Mouse (Mus musculus) MEL (cell line): ENCODE data around the gene Trim41. TPM values are rescaled to one million over a fixed set of nuclear protein-coding genes. Genes with fewer than 3 reads are reported as not detected.

ENCODE experiments used
- DNase-seq: peaks from one replicate; pipeline ENCODE4 v3.0.0; 2011; ENCODE audit warnings: low read depth, low spot score
- H3K27ac ChIP-seq: 2 replicates; pipeline ENCODE4 v1.5.1; 2012; ENCODE audit warnings: low read depth, mild to moderate bottlenecking, control low read depth, low read length, moderate library complexity; ENCODE audit not compliant: control insufficient read depth
- H3K27me3 ChIP-seq, 2 experiments: fragments of 150-350 bp in 1 of 2; sonication (generic) in 1 of 2; 2 replicates each; pipeline ENCODE4 v1.6.1; 2012; ENCODE audit warnings: low read length in 2 of 2, mild to moderate bottlenecking in 2 of 2, improper control_type of control experiment in 1 of 2, moderate library complexity in 1 of 2; ENCODE audit not compliant: insufficient read depth in 2 of 2, control insufficient read depth in 1 of 2
- H3K36me3 ChIP-seq, 2 experiments: 2 replicates each; pipeline ENCODE4 v1.6.1; 2012 to 2014; ENCODE audit warnings: low read length in 2 of 2, improper control_type of control experiment in 1 of 2, inconsistent platforms in 1 of 2, mild to moderate bottlenecking in 1 of 2; ENCODE audit not compliant: insufficient read depth in 2 of 2, control insufficient read depth in 1 of 2
- H3K4me1 ChIP-seq, 2 experiments: fragments of 150-350 bp in 1 of 2; sonication (generic) in 1 of 2; 2 replicates each; pipeline ENCODE4 v1.6.1; 2012; ENCODE audit warnings: low read length in 2 of 2, improper control_type of control experiment in 1 of 2, mild to moderate bottlenecking in 1 of 2; ENCODE audit not compliant: insufficient read depth in 2 of 2, control insufficient read depth in 1 of 2
- H3K4me3 ChIP-seq, 2 experiments: fragments of 150-350 bp in 1 of 2; sonication (generic) in 1 of 2; 2 replicates each; pipeline ENCODE4 v1.5.1; 2012; ENCODE audit warnings: low read depth in 2 of 2, low read length in 2 of 2, mild to moderate bottlenecking in 2 of 2, moderate library complexity in 2 of 2, control low read depth in 1 of 2, improper control_type of control experiment in 1 of 2; ENCODE audit not compliant: control insufficient read depth in 1 of 2, insufficient read depth in 1 of 2
- H3K79me2 ChIP-seq: 2 replicates; pipeline ENCODE4 v1.6.1; 2012; ENCODE audit warnings: mild to moderate bottlenecking, low read length, moderate library complexity; ENCODE audit not compliant: control insufficient read depth, poor library complexity, insufficient read depth
- H3K9ac ChIP-seq: 2 replicates; pipeline ENCODE4 v1.6.1; 2012; ENCODE audit warnings: low read depth, mild to moderate bottlenecking, control low read depth, low read length, moderate library complexity; ENCODE audit not compliant: control insufficient read depth, poor library complexity, severe bottlenecking
- H3K9me3 ChIP-seq: fragments of 150-350 bp; sonication (generic); replicated peaks from 2 replicates; pipeline ENCODE4 v1.6.1; 2012; ENCODE audit warnings: mild to moderate bottlenecking, low read length, improper control_type of control experiment, moderate library complexity; ENCODE audit not compliant: insufficient read depth
- CHD1 ChIP-seq: IDR thresholded peaks from 2 replicates; pipeline ENCODE4 v1.6.1; 2012; ENCODE audit warnings: low read depth, mild to moderate bottlenecking, inconsistent platforms, low read length, improper control_type of control experiment
- CHD2 ChIP-seq: IDR thresholded peaks from 2 replicates; pipeline ENCODE4 v1.6.1; 2011; ENCODE audit warnings: low read length, improper control_type of control experiment
- CTCF ChIP-seq, 3 experiments: IDR thresholded peaks in 2 of 3; conservative IDR thresholded peaks in 1 of 3; 2 replicates each; pipeline ENCODE4 v1.5.1; 2011 to 2012; ENCODE audit warnings: low read length in 3 of 3, low read depth in 2 of 3, mild to moderate bottlenecking in 2 of 3, improper control_type of control experiment in 1 of 3, inconsistent platforms in 1 of 3, mixed read lengths in 1 of 3, moderate library complexity in 1 of 3; ENCODE audit not compliant: control insufficient read depth in 1 of 3, insufficient read depth in 1 of 3, poor library complexity in 1 of 3, severe bottlenecking in 1 of 3
- E2F4 ChIP-seq: IDR thresholded peaks from 2 replicates; pipeline ENCODE4 v1.6.1; 2011; ENCODE audit warnings: low read depth, low read length, improper control_type of control experiment, borderline replicate concordance
- GABPA ChIP-seq: IDR thresholded peaks from 2 replicates; pipeline ENCODE4 v1.6.1; 2012; ENCODE audit warnings: low read depth, mild to moderate bottlenecking, inconsistent platforms, low read length, improper control_type of control experiment, moderate library complexity
- GATA1 ChIP-seq: IDR thresholded peaks from 2 replicates; pipeline ENCODE4 v1.6.1; 2011; ENCODE audit warnings: low read depth, low read length, improper control_type of control experiment
- JUND ChIP-seq: IDR thresholded peaks from 2 replicates; pipeline ENCODE4 v1.6.1; 2011; ENCODE audit warnings: low read depth, mild to moderate bottlenecking, improper control_type of control experiment, low read length
- KAT2A ChIP-seq: conservative IDR thresholded peaks from 2 replicates; pipeline ENCODE4 v1.6.1; 2012; ENCODE audit warnings: low read depth, low read length, improper control_type of control experiment, inconsistent platforms
- MAX ChIP-seq: IDR thresholded peaks from 2 replicates; pipeline ENCODE4 v1.6.1; 2011; ENCODE audit warnings: low read length, improper control_type of control experiment
- MAZ ChIP-seq: IDR thresholded peaks from 2 replicates; pipeline ENCODE4 v1.6.1; 2012; ENCODE audit warnings: low read depth, mild to moderate bottlenecking, inconsistent platforms, low read length, improper control_type of control experiment
- MYC ChIP-seq: IDR thresholded peaks from 2 replicates; pipeline ENCODE4 v1.6.1; 2011; ENCODE audit warnings: low read depth, mild to moderate bottlenecking, low read length, improper control_type of control experiment, moderate library complexity
- NELFE ChIP-seq: IDR thresholded peaks from 2 replicates; pipeline ENCODE4 v1.6.1; 2011; ENCODE audit warnings: low read depth, low read length, improper control_type of control experiment
- POLR2AphosphoS2 ChIP-seq: IDR thresholded peaks from 2 replicates; pipeline ENCODE4 v1.6.1; 2011; ENCODE audit warnings: low read length, improper control_type of control experiment
- RCOR1 ChIP-seq: IDR thresholded peaks from 2 replicates; pipeline ENCODE4 v1.6.1; 2012; ENCODE audit warnings: low read depth, mild to moderate bottlenecking, inconsistent platforms, low read length, improper control_type of control experiment
- SIN3A ChIP-seq: IDR thresholded peaks from 2 replicates; pipeline ENCODE4 v1.6.1; 2012; ENCODE audit warnings: low read length, improper control_type of control experiment, inconsistent platforms
- TAL1 ChIP-seq: IDR thresholded peaks from 2 replicates; pipeline ENCODE4 v1.6.1; 2012; ENCODE audit warnings: mild to moderate bottlenecking, inconsistent platforms, low read length, moderate library complexity, mixed read lengths
- TBP ChIP-seq: IDR thresholded peaks from 2 replicates; pipeline ENCODE4 v1.8.0; 2011; ENCODE audit warnings: low read depth, low read length, improper control_type of control experiment
- TCF12 ChIP-seq: IDR thresholded peaks from 2 replicates; pipeline ENCODE4 v1.6.1; 2014; ENCODE audit warnings: low read depth, mild to moderate bottlenecking, inconsistent platforms, low read length, improper control_type of control experiment, moderate library complexity
- UBTF ChIP-seq: IDR thresholded peaks from 2 replicates; pipeline ENCODE4 v1.6.1; 2012; ENCODE audit warnings: low read depth, mild to moderate bottlenecking, inconsistent platforms, low read length, improper control_type of control experiment, moderate library complexity, borderline replicate concordance; ENCODE audit not compliant: insufficient read depth
- ZKSCAN1 ChIP-seq: IDR thresholded peaks from 2 replicates; pipeline ENCODE4 v1.6.1; 2012; ENCODE audit warnings: low read depth, mild to moderate bottlenecking, inconsistent platforms, low read length, improper control_type of control experiment, moderate library complexity
- polyA plus RNA-seq, 2 experiments: library from polyadenylated mRNA; stranded (reverse) in 1 of 2; unstranded in 1 of 2; fragments of >175 nt in 1 of 2; fragments of >200 nt in 1 of 2; gene quantifications; 2 replicates each; pipeline versions ENCODE4 v1.2.1 to v1.2.4; 2012; ENCODE audit warnings: low replicate concordance in 2 of 2, low read depth in 1 of 2; ENCODE audit not compliant: insufficient read length in 2 of 2, insufficient read depth in 1 of 2, missing spikeins in 1 of 2
- total RNA-seq: library from RNA; depleted of rRNA; stranded (reverse); fragments of 300-350 nt; gene quantifications from 2 replicates; pipeline ENCODE4 v1.2.3, GENCODE M21; 2012

Trim41 gene
- total and polyA plus RNA-seq, 3 experiments, result 37.0 to 76.3 (median 56.4) TPM

DNA sequence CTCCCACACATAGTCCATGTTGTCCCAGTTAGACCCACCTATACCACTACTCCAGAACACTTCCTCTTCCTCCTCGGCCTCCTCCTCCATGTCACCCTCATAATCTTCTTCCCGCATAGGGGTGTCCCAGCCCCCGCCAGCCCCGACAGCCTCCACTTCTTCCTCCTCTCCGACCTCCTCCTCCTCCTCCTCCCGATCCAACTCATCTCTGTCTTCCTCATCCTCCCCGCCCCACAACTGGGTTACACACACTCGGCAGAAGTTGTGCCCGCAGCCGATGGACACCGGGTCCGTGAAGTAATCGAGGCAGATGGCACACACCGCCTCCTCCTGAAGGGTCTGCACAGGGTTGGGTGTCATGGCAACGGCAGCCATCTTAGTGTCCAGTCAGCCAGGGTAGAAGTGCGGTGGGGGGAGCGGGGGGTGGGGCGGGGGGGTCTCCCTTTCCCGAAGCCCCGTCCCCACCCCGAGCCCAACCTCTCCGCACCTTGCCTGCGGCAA is 822 bp downstream of the Trim41 start:
- TF ChIP-seq GABPA, result no peak
- TF ChIP-seq NELFE, result no peak
- TF ChIP-seq MAX, result no peak
- TF ChIP-seq CHD1, result peak; percentile 86; the same call in 1 of the 2 replicates
- no peak for TF ChIP-seq RCOR1
- TF ChIP-seq UBTF, result no peak
- no peak for TF ChIP-seq GATA1
- no peak for TF ChIP-seq CHD2
- no peak for TF ChIP-seq KAT2A
- no peak for TF ChIP-seq SIN3A
- TF ChIP-seq TBP, result 0 out of 2 replicates have a peak, but pooled peaks have one; percentile 7
- no peak for TF ChIP-seq TCF12

DNA sequence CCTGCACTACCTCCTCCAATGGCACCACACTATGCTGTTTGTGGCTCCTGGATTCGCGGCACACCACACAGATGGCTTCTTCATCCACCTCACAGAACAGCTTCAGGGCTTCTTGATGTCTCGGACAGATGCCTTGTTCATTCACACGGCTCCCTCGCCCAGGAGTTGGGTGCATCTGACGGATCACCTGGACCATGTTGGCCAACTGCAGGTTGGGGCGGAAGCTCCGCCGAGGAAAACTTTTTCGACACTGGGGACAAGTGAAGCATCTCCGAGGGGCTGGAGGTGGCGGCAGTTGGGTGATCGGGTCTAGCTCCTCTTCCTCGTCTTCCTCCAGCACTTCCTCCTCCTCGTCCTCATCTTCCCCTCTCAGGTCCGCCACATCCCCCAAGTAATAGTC is 1.3 kb downstream of the Trim41 start:
- Histone ChIP-seq H3K79me2 (peaks cover 28% of the 10 kb centered on the region), H3K27me3 (no peaks in the 10 kb centered on the region), H3K4me3 (peak overlapping the region; percentile 81 to 91), H3K9me3 (no peaks in the 10 kb centered on the region), H3K27ac (peak overlapping the region; percentile 70), H3K4me1 (peaks cover 14 to 37% of the 10 kb centered on the region in 2 experiments), H3K36me3 (peaks cover 0 to 42% of the 10 kb centered on the region in 2 experiments; a peak in 2 of 4 replicates), H3K9ac (peak overlapping the region; percentile 82)
- no peak for DNase-seq
- TF ChIP-seq TCF12 (no peak), POLR2AphosphoS2 (no peak), MAX (no peak), CTCF (IDR thresholded peaks at IDR 0.05 in 2 of 3, conservative IDR thresholded peaks at IDR 0.05 in 1 of 3; ENCODE audit: control insufficient read depth in 1 of 3, insufficient read depth in 1 of 3, low read depth in 2 of 3, low read length in 3 of 3, poor library complexity in 1 of 3, severe bottlenecking in 1 of 3) (no peak), CHD1 (no peak), TAL1 (no peak), SIN3A (no peak), ZKSCAN1 (no peak), MAZ (no peak), JUND (no peak), E2F4 (no peak), MYC (no peak), RCOR1 (no peak)

More for the DNA sequence above, 822 bp downstream of the Trim41 start:
- no peaks in the 10 kb centered on the region for H3K27me3 ChIP-seq
- H3K9me3 ChIP-seq, result no peaks in the 10 kb centered on the region
- peaks cover 28% of the 10 kb centered on the region for H3K79me2 ChIP-seq
- peak overlapping the region; percentile 81 to 91 for H3K4me3 ChIP-seq
- H3K9ac ChIP-seq, result peak overlapping the region; percentile 82
- H3K36me3 ChIP-seq, result peaks cover 0 to 45% of the 10 kb centered on the region in 2 experiments; a peak in 2 of 4 replicates
- DNase-seq, result peak; percentile 77
- H3K4me1 ChIP-seq, result peaks cover 14 to 41% of the 10 kb centered on the region in 2 experiments
- H3K27ac ChIP-seq, result peak overlapping the region; percentile 70
